ENCODE assay signal across 8 mouse cellular contexts in genomic region chr10:42761901-42762669, GRCm38 (mm10). TPM values are rescaled to one million over a fixed set of nuclear protein-coding genes. Genes with fewer than 3 reads are reported as not detected.
DNase-seq lines count a peak whose midpoint lies in the region; ATAC-seq and TF ChIP-seq lines count a peak whose summit lies in the region.

No protein-coding gene starts in this region.

- H3K9me3 ChIP-seq in embryonic facial prominence, embryonic 13.5 days, result no peaks in the 10 kb centered on the region
- no peaks in the 10 kb centered on the region for H3K9me3 ChIP-seq in heart, embryonic 13.5 days
- no peaks in the 10 kb centered on the region for H3K9me3 ChIP-seq in neural tube, embryonic 14.5 days (ENCODE audit: control insufficient read depth, low read length)

- peak overlapping the region; percentile 98 for H3K9ac ChIP-seq in embryonic facial prominence, embryonic 13.5 days
- peak overlapping the region; percentile 97 for H3K9ac ChIP-seq in heart, embryonic 13.5 days
- H3K9ac ChIP-seq in neural tube, embryonic 14.5 days (replicated peaks; ENCODE audit: low read depth, low read length), result peak overlapping the region; percentile 93

- H3K4me1 ChIP-seq in embryonic facial prominence, embryonic 13.5 days, result peaks cover 23% of the 10 kb centered on the region
- peaks cover 35% of the 10 kb centered on the region for H3K4me1 ChIP-seq in heart, embryonic 13.5 days
- peaks cover 2% of the 10 kb centered on the region; the same call in 1 of the 2 replicates for H3K4me1 ChIP-seq in lung, adult 2 months (ENCODE audit: control insufficient read depth, insufficient read depth, low read length)
- peaks cover 24% of the 10 kb centered on the region for H3K4me1 ChIP-seq in neural tube, embryonic 14.5 days (ENCODE audit: control insufficient read depth, insufficient read depth, low read length)

- TF ChIP-seq CTCF in lung, adult 2 months (IDR thresholded peaks at IDR 0.05; ENCODE audit: insufficient read depth, low read length), result no peak

- H3K4me2 ChIP-seq in embryonic facial prominence, embryonic 13.5 days, result peak overlapping the region; percentile 74
- peak overlapping the region; percentile 85 for H3K4me2 ChIP-seq in heart, embryonic 13.5 days
- H3K4me2 ChIP-seq in neural tube, embryonic 14.5 days (ENCODE audit: low read depth, low read length), result peak overlapping the region; percentile 88

- TF ChIP-seq POLR2A in lung, adult 2 months (IDR thresholded peaks at IDR 0.05; ENCODE audit: borderline replicate concordance, extremely low read depth, low read depth, low read length), result no peak

- WGBS in embryonic facial prominence, embryonic 13.5 days, result under 1% methylated on average over 65 of the region's 66 CpGs
- WGBS in heart, embryonic 13.5 days, result under 1% methylated on average over 63 of the region's 66 CpGs
- WGBS in lung, adult 2 months, result under 1% methylated on average over 66 of the region's 66 CpGs
- under 1% methylated on average over 64 of the region's 66 CpGs for WGBS in neural tube, embryonic 14.5 days

- peak overlapping the region; percentile 94 for H3K27ac ChIP-seq in embryonic facial prominence, embryonic 13.5 days
- H3K27ac ChIP-seq in heart, embryonic 13.5 days (replicated peaks), result peak overlapping the region; percentile 93
- peak overlapping the region; percentile 92 for H3K27ac ChIP-seq in neural tube, embryonic 14.5 days (ENCODE audit: low read depth, low read length)

- 0 out of 2 replicates have a peak, but pooled peaks cover 5% of the 10 kb centered on the region for H3K36me3 ChIP-seq in embryonic facial prominence, embryonic 13.5 days
- 0 out of 2 replicates have a peak, but pooled peaks cover 5% of the 10 kb centered on the region for H3K36me3 ChIP-seq in heart, embryonic 13.5 days
- no peaks in the 10 kb centered on the region for H3K36me3 ChIP-seq in neural tube, embryonic 14.5 days (ENCODE audit: control insufficient read depth, insufficient read depth, low read length)

- H3K4me3 ChIP-seq in embryonic facial prominence, embryonic 13.5 days, result peak overlapping the region; percentile 91
- peak overlapping the region; percentile 90 for H3K4me3 ChIP-seq in heart, embryonic 13.5 days
- H3K4me3 ChIP-seq in lung, adult 2 months (replicated peaks; ENCODE audit: extremely low read depth, low read depth, low read length), result peak overlapping the region; percentile 94
- H3K4me3 ChIP-seq in neural tube, embryonic 14.5 days (ENCODE audit: low read depth, low read length), result peak overlapping the region; percentile 75

- peak; percentile 81; the same call in 1 of the 2 replicates for ATAC-seq in embryonic facial prominence, embryonic 13.5 days (ENCODE audit: insufficient number of reproducible peaks, insufficient read depth, low FRiP score, low TSS enrichment, low read depth)
- ATAC-seq in heart, embryonic 13.5 days (ENCODE audit: extremely low read depth, insufficient number of reproducible peaks, low FRiP score, low TSS enrichment), result peak; percentile 59
- ATAC-seq in neural tube, embryonic 14.5 days (ENCODE audit: low read depth), result peak; percentile 61

- peak; percentile 77 for DNase-seq in CD4-positive helper T cell, adult 2 months (ENCODE audit: low read depth, low spot score)
- peak; percentile 52 for DNase-seq in R1 (ENCODE audit: low read depth, low spot score)
- peak; percentile 66 for DNase-seq in kidney, postnatal 10 days
- DNase-seq in lung, adult 2 months, result no peak
- DNase-seq in thymus, postnatal 36 days, result peak; percentile 67 to 71

- no peaks in the 10 kb centered on the region for H3K27me3 ChIP-seq in embryonic facial prominence, embryonic 13.5 days
- H3K27me3 ChIP-seq in heart, embryonic 13.5 days (replicated peaks), result no peaks in the 10 kb centered on the region
- no peaks in the 10 kb centered on the region for H3K27me3 ChIP-seq in neural tube, embryonic 14.5 days (ENCODE audit: control insufficient read depth, insufficient read depth, low read length)

RNA-seq across cellular contexts. Expression of gene Sec63, which starts 0.8 kb away (rescaled TPM):
- 25.1 and 26.5 TPM in 2 replicates for polyA plus RNA-seq in embryonic facial prominence, embryonic 13.5 days (2015; fragmentation: Nextera tagmentation; extraction: Ambion mirVana)
- 14.7 and 15.2 TPM in 2 replicates for polyA plus RNA-seq in heart, embryonic 13.5 days (2015; fragmentation: Nextera tagmentation; extraction: Ambion mirVana)
- 12.9 and 16.4 TPM in 2 replicates for polyA plus RNA-seq in lung, adult 2 months (2012; rRNA removed)
- polyA plus RNA-seq in neural tube, embryonic 14.5 days (2014; fragmentation: Nextera tagmentation; extraction: Ambion mirVana), result 17.6 and 18.0 TPM in 2 replicates
